Mouse (Mus musculus) lung, postnatal 0 days (tissue): ENCODE results near the gene Azin2.

Source experiments
- CTCF ChIP-seq: IDR thresholded peaks from 2 replicates; pipeline ENCODE4 v1.5.1; 2016; ENCODE audit warnings: antibody characterized with exemption, mild to moderate bottlenecking
- EP300 ChIP-seq: IDR thresholded peaks from 2 replicates; pipeline ENCODE4 v1.6.1; 2016; ENCODE audit warnings: antibody characterized with exemption, mild to moderate bottlenecking, control low read depth

- TF ChIP-seq CTCF: no peak
- TF ChIP-seq EP300: peak; percentile 92
These were observed 6.8 kb upstream of the Azin2 start for GRCm38 (mm10) chr4:128969081-128969480.
